Mouse (Mus musculus): ENCODE measurements at regions not wholly inside any gene's neighbourhood (a gene's known extent, or its start where the extent isn't known, plus 50 kb on each side); places are given as distances from the start of the nearest gene placed in this dataset.

- TF ChIP-seq USF2 (IDR thresholded peaks at IDR 0.05; ENCODE audit: borderline replicate concordance in 1 of 2, insufficient read depth in 1 of 2, low read depth in 1 of 2, low read length in 2 of 2) (no peak), ELF1 (IDR thresholded peaks at IDR 0.05; ENCODE audit: low read depth, low read length) (no peak), POLR2AphosphoS2 (IDR thresholded peaks at IDR 0.05; ENCODE audit: low read length) (no peak), MAX (IDR thresholded peaks at IDR 0.05; ENCODE audit: low read length) (no peak), RCOR1 (IDR thresholded peaks at IDR 0.05; ENCODE audit: low read depth, low read length) (no peak), CTCF (IDR thresholded peaks at IDR 0.05 in 2 of 3, conservative IDR thresholded peaks at IDR 0.05 in 1 of 3; ENCODE audit: control insufficient read depth in 1 of 3, insufficient read depth in 1 of 3, low read depth in 2 of 3, low read length in 3 of 3, poor library complexity in 1 of 3, severe bottlenecking in 1 of 3) (no peak), POLR2A (IDR thresholded peaks at IDR 0.05; ENCODE audit: control insufficient read depth in 1 of 2, insufficient read depth in 1 of 2, low read depth in 1 of 2, low read length in 2 of 2, poor library complexity in 1 of 2) (no peak), TAL1 (IDR thresholded peaks at IDR 0.05; ENCODE audit: low read length) (no peak), USF1 (IDR thresholded peaks at IDR 0.05; ENCODE audit: low read depth, low read length) (no peak), EP300 (IDR thresholded peaks at IDR 0.05; ENCODE audit: low read depth in 1 of 2, low read length in 2 of 2) (no peak)
Observed at GRCm38 (mm10) chr6:89249303-89249702, 113.1 kb downstream of the Plxna1 start.

Data from MEL (cell line).